Mouse (Mus musculus): ENCODE measurements around the gene Padi4.

DNA sequence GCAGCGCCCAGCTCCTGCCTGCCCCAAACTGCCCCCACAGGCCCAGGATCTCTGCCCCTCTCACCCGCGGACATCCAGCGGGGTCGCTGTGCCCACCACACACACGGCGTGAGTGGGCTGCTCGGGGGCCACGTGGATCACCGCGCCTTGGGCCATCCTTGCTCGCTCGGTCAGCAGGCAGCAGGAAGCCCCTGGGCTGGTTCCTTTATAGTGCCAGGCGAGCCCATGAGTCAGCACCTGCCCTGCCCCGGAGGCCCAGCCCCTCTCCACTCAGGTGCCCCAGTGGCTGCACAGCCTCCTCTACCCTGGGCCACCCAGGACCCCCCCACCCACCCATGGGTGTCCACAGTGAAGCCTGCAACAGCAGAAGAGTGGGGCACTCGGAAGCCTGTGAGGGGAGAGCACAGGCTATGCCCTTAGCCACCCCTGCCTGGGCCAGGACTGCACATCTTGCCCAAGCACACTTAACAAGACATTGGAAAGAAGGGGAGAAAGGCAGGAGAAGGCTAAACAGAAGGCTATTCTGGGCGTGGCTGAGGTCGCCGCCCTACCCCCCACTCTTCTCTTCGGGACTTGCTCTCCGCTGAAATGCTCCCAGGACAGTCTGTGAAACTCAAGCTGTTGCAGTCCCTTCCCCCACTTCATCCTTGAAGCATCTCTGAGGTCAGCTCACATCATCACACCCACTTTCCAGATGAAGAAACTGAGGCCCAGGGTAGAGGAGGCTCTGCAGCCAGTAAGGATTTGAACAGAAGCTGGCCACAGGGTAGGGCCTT is at the start of gene Padi4:
- TF ChIP-seq FLI1 (IDR thresholded peaks at IDR 0.05; ENCODE audit: low read length) (no peak), GATA1 (IDR thresholded peaks at IDR 0.05; ENCODE audit: borderline replicate concordance, low read length) (no peak)

Data from megakaryocyte, embryonic 14.5 days (primary cell).